Comparison of ENCODE assay signal across 8 mouse cellular contexts in genomic region chr16:20677974-20678675, GRCm38 (mm10). TPM values are rescaled to one million over a fixed set of nuclear protein-coding genes. Genes with fewer than 3 reads are reported as not detected.
A peak's percentile ranks its signal among the peaks of the same experiment; 100 is the strongest.
DNase-seq lines count a peak whose midpoint lies in the region; ATAC-seq and TF ChIP-seq lines count a peak whose summit lies in the region.

No protein-coding gene starts in this region.

- ATAC-seq in forebrain, postnatal 0 days = peak; percentile 30; the same call in 1 of the 2 replicates
- ATAC-seq in forebrain, embryonic 12.5 days (ENCODE audit: low FRiP score) = no peak
- peak; percentile 70 for ATAC-seq in liver, postnatal 0 days
- no peak for ATAC-seq in neural tube, embryonic 15.5 days (ENCODE audit: low FRiP score)

- H3K4me2 ChIP-seq in forebrain, postnatal 0 days (ENCODE audit: low read depth) = no peak overlapping the region
- no peak overlapping the region for H3K4me2 ChIP-seq in forebrain, embryonic 12.5 days
- H3K4me2 ChIP-seq in liver, postnatal 0 days (ENCODE audit: low read depth, low read length) = peak overlapping the region; percentile 64
- H3K4me2 ChIP-seq in neural tube, embryonic 15.5 days = no peak overlapping the region

- 61% methylated on average over 10 of the region's 10 CpGs for WGBS in forebrain, postnatal 0 days
- 85% methylated on average over 10 of the region's 10 CpGs for WGBS in forebrain, embryonic 12.5 days
- 41% methylated on average over 10 of the region's 10 CpGs for WGBS in bone marrow, adult 2 months
- 60% methylated on average over 10 of the region's 10 CpGs for WGBS in liver, postnatal 0 days (ENCODE audit: insufficient replicate concordance)
- 76% methylated on average over 10 of the region's 10 CpGs for WGBS in neural tube, embryonic 15.5 days

- DNase-seq in forebrain, postnatal 0 days = peak; percentile 25
- DNase-seq in frontal cortex, postnatal 14 days (ENCODE audit: low spot score in 2 of 2) = peak; percentile 39 to 41
- DNase-seq in kidney, adult 9 months = peak; percentile 87
- DNase-seq in liver, postnatal 0 days = peak; percentile 92
- DNase-seq in spleen, postnatal 10 days (ENCODE audit: low spot score in 2 of 2) = peak; percentile 81 to 95

- H3K4me1 ChIP-seq in forebrain, postnatal 0 days (ENCODE audit: insufficient read depth) = peaks cover 6% of the 10 kb centered on the region; the same call in 1 of the 2 replicates
- H3K4me1 ChIP-seq in forebrain, embryonic 12.5 days = peaks cover 20% of the 10 kb centered on the region
- peaks cover 5% of the 10 kb centered on the region for H3K4me1 ChIP-seq in bone marrow, adult 2 months (ENCODE audit: control insufficient read depth, insufficient read depth, low read length)
- H3K4me1 ChIP-seq in liver, postnatal 0 days (ENCODE audit: insufficient read depth) = peaks cover 29% of the 10 kb centered on the region
- H3K4me1 ChIP-seq in neural tube, embryonic 15.5 days = peaks cover 21% of the 10 kb centered on the region

- no peak overlapping the region for H3K9ac ChIP-seq in forebrain, postnatal 0 days
- H3K9ac ChIP-seq in forebrain, embryonic 12.5 days = no peak overlapping the region
- H3K9ac ChIP-seq in liver, postnatal 0 days (replicated peaks) = peak overlapping the region; percentile 16; the same call in 1 of the 2 replicates
- H3K9ac ChIP-seq in neural tube, embryonic 15.5 days (replicated peaks) = no peak overlapping the region

- TF ChIP-seq EP300 in liver, postnatal 0 days (IDR thresholded peaks at IDR 0.05; ENCODE audit: low read depth) = no peak

- peaks cover 84% of the 10 kb centered on the region for H3K36me3 ChIP-seq in forebrain, postnatal 0 days (ENCODE audit: insufficient read depth)
- peaks cover 81% of the 10 kb centered on the region for H3K36me3 ChIP-seq in forebrain, embryonic 12.5 days (replicated peaks)
- H3K36me3 ChIP-seq in liver, postnatal 0 days (replicated peaks; ENCODE audit: insufficient read depth, low read length) = peaks cover 83% of the 10 kb centered on the region
- peaks cover 83% of the 10 kb centered on the region for H3K36me3 ChIP-seq in neural tube, embryonic 15.5 days

- no peak for TF ChIP-seq CTCF in forebrain, postnatal 0 days (IDR thresholded peaks at IDR 0.05; ENCODE audit: low read depth)
- TF ChIP-seq CTCF in bone marrow, adult 2 months (IDR thresholded peaks at IDR 0.05; ENCODE audit: control insufficient read depth, insufficient read depth, low read length) = no peak
- TF ChIP-seq CTCF in liver, postnatal 0 days (IDR thresholded peaks at IDR 0.05; ENCODE audit: low read depth) = no peak

- no peaks in the 10 kb centered on the region for H3K27me3 ChIP-seq in forebrain, postnatal 0 days (ENCODE audit: insufficient read depth, low read length)
- no peaks in the 10 kb centered on the region for H3K27me3 ChIP-seq in forebrain, embryonic 12.5 days
- no peaks in the 10 kb centered on the region for H3K27me3 ChIP-seq in liver, postnatal 0 days (ENCODE audit: insufficient read depth, low read length)
- no peaks in the 10 kb centered on the region for H3K27me3 ChIP-seq in neural tube, embryonic 15.5 days (replicated peaks)

- no peak for TF ChIP-seq POLR2A in bone marrow, adult 2 months (IDR thresholded peaks at IDR 0.05; ENCODE audit: borderline replicate concordance, control insufficient read depth, low read depth, low read length)

- no peak overlapping the region for H3K4me3 ChIP-seq in forebrain, postnatal 0 days (ENCODE audit: low read depth, low read length)
- H3K4me3 ChIP-seq in forebrain, embryonic 12.5 days (replicated peaks) = no peak overlapping the region
- H3K4me3 ChIP-seq in bone marrow, adult 2 months (replicated peaks; ENCODE audit: control insufficient read depth, low read depth, low read length) = peak overlapping the region; percentile 7
- peak overlapping the region; percentile 31 for H3K4me3 ChIP-seq in liver, postnatal 0 days (ENCODE audit: low read depth, low read length)
- no peak overlapping the region for H3K4me3 ChIP-seq in neural tube, embryonic 15.5 days (replicated peaks)

- H3K9me3 ChIP-seq in forebrain, postnatal 0 days (ENCODE audit: low read length) = no peaks in the 10 kb centered on the region
- H3K9me3 ChIP-seq in forebrain, embryonic 12.5 days = no peaks in the 10 kb centered on the region
- no peaks in the 10 kb centered on the region for H3K9me3 ChIP-seq in liver, postnatal 0 days (ENCODE audit: low read length)
- no peaks in the 10 kb centered on the region for H3K9me3 ChIP-seq in neural tube, embryonic 15.5 days (replicated peaks)

- H3K27ac ChIP-seq in forebrain, postnatal 0 days (ENCODE audit: low read depth, low read length) = no peak overlapping the region
- H3K27ac ChIP-seq in forebrain, embryonic 12.5 days = no peak overlapping the region
- peak overlapping the region; percentile 47 for H3K27ac ChIP-seq in bone marrow, adult 2 months (ENCODE audit: control insufficient read depth, insufficient read depth, low read depth, low read length, poor library complexity)
- peak overlapping the region; percentile 69 for H3K27ac ChIP-seq in liver, postnatal 0 days (ENCODE audit: low read depth)
- H3K27ac ChIP-seq in neural tube, embryonic 15.5 days (replicated peaks) = no peak overlapping the region

RNA-seq across cellular contexts. Expression of gene Eif4g1, which starts 10.0 kb away (rescaled TPM):
- 223 and 282 TPM in 2 replicates for total RNA-seq in forebrain, postnatal 0 days (2014; rRNA removed)
- polyA plus RNA-seq in forebrain, postnatal 0 days (2015; fragmentation: Nextera tagmentation; extraction: Ambion mirVana) = 89.8 and 111 TPM in 2 replicates
- polyA plus RNA-seq in forebrain, embryonic 12.5 days (2016; fragmentation: Nextera tagmentation; extraction: Ambion mirVana) = 190 and 211 TPM in 2 replicates
- polyA plus RNA-seq in bone marrow, adult 2 months (2011; ENCODE audit: insufficient read depth, insufficient read length, low replicate concordance, missing spikeins) = 90.4 and 125 TPM in 2 replicates
- polyA plus RNA-seq in liver, postnatal 0 days (2015; fragmentation: Nextera tagmentation; extraction: Ambion mirVana) = 65.6 and 70.9 TPM in 2 replicates
- 130 and 142 TPM in 2 replicates for polyA plus RNA-seq in neural tube, embryonic 15.5 days (2015; fragmentation: Nextera tagmentation; extraction: Ambion mirVana)

RNA-seq across cellular contexts. Expression of gene Fam131a, which starts 14.9 kb away (rescaled TPM):
- total RNA-seq in forebrain, postnatal 0 days (2014; rRNA removed) = 169 and 200 TPM in 2 replicates
- 81.6 and 89.9 TPM in 2 replicates for polyA plus RNA-seq in forebrain, postnatal 0 days (2015; fragmentation: Nextera tagmentation; extraction: Ambion mirVana)
- 21.9 and 25.6 TPM in 2 replicates for polyA plus RNA-seq in forebrain, embryonic 12.5 days (2016; fragmentation: Nextera tagmentation; extraction: Ambion mirVana)
- polyA plus RNA-seq in bone marrow, adult 2 months (2011; ENCODE audit: insufficient read depth, insufficient read length, low replicate concordance, missing spikeins) = 3.7 and 7.0 TPM in 2 replicates
- polyA plus RNA-seq in liver, postnatal 0 days (2015; fragmentation: Nextera tagmentation; extraction: Ambion mirVana) = 0.88 and 1.4 TPM in 2 replicates
- 42.2 and 48.6 TPM in 2 replicates for polyA plus RNA-seq in neural tube, embryonic 15.5 days (2015; fragmentation: Nextera tagmentation; extraction: Ambion mirVana)

RNA-seq across cellular contexts. Expression of gene Psmd2, which starts 26.7 kb away (rescaled TPM):
- total RNA-seq in forebrain, postnatal 0 days (2014; rRNA removed) = 237 and 242 TPM in 2 replicates
- 287 and 331 TPM in 2 replicates for polyA plus RNA-seq in forebrain, postnatal 0 days (2015; fragmentation: Nextera tagmentation; extraction: Ambion mirVana)
- polyA plus RNA-seq in forebrain, embryonic 12.5 days (2016; fragmentation: Nextera tagmentation; extraction: Ambion mirVana) = 445 and 466 TPM in 2 replicates
- 194 and 227 TPM in 2 replicates for polyA plus RNA-seq in bone marrow, adult 2 months (2011; ENCODE audit: insufficient read depth, insufficient read length, low replicate concordance, missing spikeins)
- 97.0 and 110 TPM in 2 replicates for polyA plus RNA-seq in liver, postnatal 0 days (2015; fragmentation: Nextera tagmentation; extraction: Ambion mirVana)
- polyA plus RNA-seq in neural tube, embryonic 15.5 days (2015; fragmentation: Nextera tagmentation; extraction: Ambion mirVana) = 340 and 342 TPM in 2 replicates

RNA-seq across cellular contexts. Expression of gene Polr2h, which starts 39.3 kb away (rescaled TPM):
- 43.7 and 55.3 TPM in 2 replicates for total RNA-seq in forebrain, postnatal 0 days (2014; rRNA removed)
- 87.4 and 103 TPM in 2 replicates for polyA plus RNA-seq in forebrain, postnatal 0 days (2015; fragmentation: Nextera tagmentation; extraction: Ambion mirVana)
- 85.7 and 94.0 TPM in 2 replicates for polyA plus RNA-seq in forebrain, embryonic 12.5 days (2016; fragmentation: Nextera tagmentation; extraction: Ambion mirVana)
- 31.6 and 50.1 TPM in 2 replicates for polyA plus RNA-seq in bone marrow, adult 2 months (2011; ENCODE audit: insufficient read depth, insufficient read length, low replicate concordance, missing spikeins)
- 25.1 and 27.5 TPM in 2 replicates for polyA plus RNA-seq in liver, postnatal 0 days (2015; fragmentation: Nextera tagmentation; extraction: Ambion mirVana)
- 90.9 and 95.4 TPM in 2 replicates for polyA plus RNA-seq in neural tube, embryonic 15.5 days (2015; fragmentation: Nextera tagmentation; extraction: Ambion mirVana)

RNA-seq across cellular contexts. Expression of gene Clcn2, which starts 39.4 kb away (rescaled TPM):
- 41.9 and 47.9 TPM in 2 replicates for total RNA-seq in forebrain, postnatal 0 days (2014; rRNA removed)
- polyA plus RNA-seq in forebrain, postnatal 0 days (2015; fragmentation: Nextera tagmentation; extraction: Ambion mirVana) = 10.7 and 14.1 TPM in 2 replicates
- polyA plus RNA-seq in forebrain, embryonic 12.5 days (2016; fragmentation: Nextera tagmentation; extraction: Ambion mirVana) = 18.8 and 23.5 TPM in 2 replicates
- polyA plus RNA-seq in bone marrow, adult 2 months (2011; ENCODE audit: insufficient read depth, insufficient read length, low replicate concordance, missing spikeins) = 12.8 and 23.1 TPM in 2 replicates
- 3.6 and 4.7 TPM in 2 replicates for polyA plus RNA-seq in liver, postnatal 0 days (2015; fragmentation: Nextera tagmentation; extraction: Ambion mirVana)
- polyA plus RNA-seq in neural tube, embryonic 15.5 days (2015; fragmentation: Nextera tagmentation; extraction: Ambion mirVana) = 27.4 and 34.6 TPM in 2 replicates

Comparison
In these comparisons a context has a peak if more than half of its experiments do, and no peak if none do; other contexts are left out.
1. ATAC-seq: peak in forebrain, postnatal 0 days (single experiment) and liver, postnatal 0 days (single experiment); none in forebrain, embryonic 12.5 days (single experiment) and neural tube, embryonic 15.5 days (single experiment).
2. DNase-seq: peak in every context shown above with its lines; median percentile 92 in liver, postnatal 0 days; 88 in spleen, postnatal 10 days; 87 in kidney, adult 9 months; 40 in frontal cortex, postnatal 14 days; 25 in forebrain, postnatal 0 days.
3. H3K27ac ChIP-seq: peak in bone marrow, adult 2 months (single experiment) and liver, postnatal 0 days (single experiment); none in forebrain, postnatal 0 days (single experiment), forebrain, embryonic 12.5 days (single experiment) and neural tube, embryonic 15.5 days (single experiment).
4. H3K4me3 ChIP-seq: peak in bone marrow, adult 2 months (single experiment) and liver, postnatal 0 days (single experiment); none in forebrain, postnatal 0 days (single experiment), forebrain, embryonic 12.5 days (single experiment) and neural tube, embryonic 15.5 days (single experiment).